Mouse (Mus musculus) lung, embryonic 15.5 days (tissue): ENCODE measurements around the gene Shisa6. TPM values are rescaled to one million over a fixed set of nuclear protein-coding genes. Genes with fewer than 3 reads are reported as not detected.

ENCODE experiments used
- ATAC-seq: fragments of 200-750 bp; cut with Nextera tagmentation; 2 replicates; pipeline ENCODE4 v1.8.0; 2017; ENCODE audit warnings: moderate number of reproducible peaks, borderline replicate concordance; ENCODE audit not compliant: low FRiP score, low TSS enrichment; ENCODE audit errors: extremely low read depth
- H3K27ac ChIP-seq: fragments of 300-500 bp; sonication (generic); 2 replicates; pipeline ENCODE4 v1.5.1; 2015; ENCODE audit warnings: moderate library complexity, mild to moderate bottlenecking, inconsistent platforms
- H3K27me3 ChIP-seq: fragments of 300-500 bp; sonication (generic); 2 replicates; pipeline ENCODE4 v1.6.1; 2015; ENCODE audit warnings: inconsistent platforms
- H3K36me3 ChIP-seq: fragments of 300-500 bp; sonication (generic); 2 replicates; pipeline ENCODE4 v1.6.1; 2015; ENCODE audit warnings: inconsistent platforms
- H3K4me1 ChIP-seq: fragments of 300-500 bp; sonication (generic); 2 replicates; pipeline ENCODE4 v1.6.1; 2015; ENCODE audit warnings: inconsistent platforms
- H3K4me2 ChIP-seq: fragments of 300-500 bp; sonication (generic); 2 replicates; pipeline ENCODE4 v1.6.1; 2015; ENCODE audit warnings: inconsistent platforms, mild to moderate bottlenecking, moderate library complexity
- H3K4me3 ChIP-seq: fragments of 300-500 bp; sonication (generic); 2 replicates; pipeline ENCODE4 v1.5.1; 2015; ENCODE audit warnings: mild to moderate bottlenecking, inconsistent platforms
- H3K9ac ChIP-seq: fragments of 300-500 bp; sonication (generic); 2 replicates; pipeline ENCODE4 v1.6.1; 2015; ENCODE audit warnings: inconsistent platforms
- H3K9me3 ChIP-seq: fragments of 300-500 bp; sonication (generic); 2 replicates; pipeline ENCODE4 v1.6.1; 2016; ENCODE audit warnings: inconsistent platforms
- WGBS: fragments of 180-500 bp; shearing (Covaris S2); methylation state at CpG from one replicate; pipeline ENCODE4 v1.1.7; 2015; 5-methylcytosine and 5-hydroxymethylcytosine counted together
- polyA plus RNA-seq: library from polyadenylated mRNA; unstranded; fragments of >200 nt; fragmentation: Nextera tagmentation; extraction: Ambion mirVana; gene quantifications from 2 replicates; pipeline ENCODE4 v1.2.1, GENCODE M21; 2015

Gene Shisa6
- polyA plus RNA-seq, 1 experiment from 2014 or later: 0.31 TPM

DNA sequence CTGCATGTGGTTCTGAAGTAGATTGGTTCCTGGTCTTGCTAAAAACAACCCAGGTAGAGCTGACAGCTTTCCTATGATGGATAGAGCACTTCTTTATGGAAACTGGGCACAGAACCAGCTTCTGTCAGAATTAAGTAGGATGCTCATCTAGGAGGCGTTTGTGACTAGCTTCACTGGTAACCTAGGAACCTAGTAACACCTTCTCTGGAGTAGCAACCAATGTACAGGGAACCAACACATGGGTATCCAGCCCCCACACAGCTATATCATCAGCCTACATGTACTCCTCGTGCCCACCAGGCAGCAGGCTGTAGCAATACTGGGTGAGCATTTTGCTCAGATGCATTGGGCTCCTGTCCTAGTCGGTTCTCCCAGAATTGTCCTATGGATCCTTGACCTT, 307.3 kb downstream of the Shisa6 start:
- H3K36me3 ChIP-seq: no peaks in the 10 kb centered on the region
- H3K4me3 ChIP-seq: no peak overlapping the region
- H3K4me1 ChIP-seq: no peaks in the 10 kb centered on the region
- 64% methylated on average over 3 of the region's 3 CpGs for WGBS
- H3K4me2 ChIP-seq: no peak overlapping the region
- H3K9ac ChIP-seq: no peak overlapping the region
- H3K9me3 ChIP-seq: no peaks in the 10 kb centered on the region
- H3K27me3 ChIP-seq: no peaks in the 10 kb centered on the region
- H3K27ac ChIP-seq: no peak overlapping the region
- no peak for ATAC-seq

GRCm38 (mm10) chr11:66188627-66189287, 337.0 kb downstream of the Shisa6 start:
- no peak overlapping the region for H3K4me2 ChIP-seq
- peak; percentile 89 for ATAC-seq
- no peaks in the 10 kb centered on the region for H3K36me3 ChIP-seq
- H3K27me3 ChIP-seq: no peaks in the 10 kb centered on the region
- WGBS: 60% methylated on average over 3 of the region's 3 CpGs
- H3K9me3 ChIP-seq: no peaks in the 10 kb centered on the region
- no peak overlapping the region for H3K27ac ChIP-seq
- H3K4me3 ChIP-seq: no peak overlapping the region
- H3K4me1 ChIP-seq: peaks cover 4% of the 10 kb centered on the region
- H3K9ac ChIP-seq: no peak overlapping the region

- Histone ChIP-seq H3K4me2 (no peak overlapping the region), H3K27ac (0 out of 2 replicates have a peak overlapping the region, but pooled peaks have one; percentile 20), H3K36me3 (no peaks in the 10 kb centered on the region), H3K27me3 (no peaks in the 10 kb centered on the region), H3K9ac (no peak overlapping the region), H3K4me1 (peaks cover 4% of the 10 kb centered on the region), H3K4me3 (no peak overlapping the region), H3K9me3 (no peaks in the 10 kb centered on the region)
- WGBS: 80% methylated on average over 2 of the region's 2 CpGs
- ATAC-seq: no peak
Measured at GRCm38 (mm10) chr11:66188146-66188545, 337.6 kb downstream of the Shisa6 start.

DNA sequence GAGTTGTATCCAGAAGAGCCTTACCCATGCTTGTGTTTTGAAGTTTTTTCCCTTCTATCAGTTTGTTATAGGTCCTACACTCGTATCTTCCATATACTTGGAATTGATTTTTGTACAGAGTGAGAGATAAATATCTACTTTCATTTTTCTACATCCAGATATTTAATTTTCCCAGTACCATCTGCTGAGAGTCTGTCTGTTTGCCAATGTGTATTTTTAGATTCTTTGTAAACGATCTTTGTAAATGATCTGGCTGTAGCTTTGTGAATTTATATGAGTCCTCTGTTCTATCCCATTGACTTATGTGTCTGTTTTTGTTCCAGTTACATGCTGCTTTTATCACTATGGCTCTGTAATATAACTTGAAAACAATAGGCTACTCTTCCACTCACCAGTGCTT, 348.0 kb downstream of the Shisa6 start:
- ATAC-seq: no peak
- no peak overlapping the region for H3K27ac ChIP-seq
- 45% methylated on average over 2 of the region's 2 CpGs for WGBS

DNA sequence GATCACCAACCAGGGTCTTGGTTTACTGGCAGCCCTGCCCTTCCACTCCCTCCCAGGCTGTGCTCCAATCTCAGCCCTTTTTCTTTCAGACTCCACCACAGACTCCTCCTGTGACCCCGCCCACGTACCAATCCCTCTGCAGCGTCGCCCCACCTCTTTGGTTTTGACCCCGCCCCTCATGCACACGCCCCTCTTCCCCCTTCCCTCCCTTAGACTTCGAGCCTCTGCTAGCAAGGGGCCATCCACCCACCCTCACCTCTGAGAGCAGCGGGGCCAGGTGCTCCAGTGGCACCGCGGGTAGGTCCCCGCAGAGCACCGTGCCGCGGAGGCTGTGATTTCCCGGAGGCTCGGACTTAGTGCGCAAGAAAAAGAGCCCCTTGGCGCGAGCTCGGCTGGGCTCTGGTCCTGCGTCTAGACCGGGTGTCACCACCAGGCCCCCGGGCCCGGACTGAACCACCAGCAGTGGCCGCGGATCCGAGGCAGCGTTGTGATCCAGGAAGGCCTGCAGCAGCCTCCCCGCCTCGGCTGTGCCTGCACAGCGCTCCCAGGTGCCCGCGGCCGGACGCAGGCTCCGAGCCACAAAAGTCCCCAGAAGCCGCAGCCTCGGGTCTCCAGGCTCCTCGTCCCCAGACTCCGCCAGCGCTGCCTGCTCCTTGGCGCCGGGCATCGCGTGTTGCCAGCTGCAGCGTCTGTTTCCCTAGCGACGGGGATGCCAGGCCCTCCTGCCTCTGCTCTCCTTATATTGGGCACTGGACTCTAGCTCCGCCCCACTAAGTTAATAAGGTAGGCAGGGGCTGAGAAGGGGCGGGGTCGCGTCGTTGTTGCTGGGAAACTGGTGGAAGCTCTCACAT, 357.7 kb downstream of the Shisa6 start, which contains the start of gene Dnah9:
Gene Dnah9, minus strand, starts transcription at position 751 of the 851 bp plus-strand sequence.
- ATAC-seq: peak; percentile 93
- Histone ChIP-seq H3K27me3 (peaks cover 22% of the 10 kb centered on the region), H3K36me3 (no peaks in the 10 kb centered on the region), H3K4me3 (peak within 1 kb of the TSS; percentile 45), H3K9ac (peak within 1 kb of the TSS; percentile 37), H3K4me1 (peaks cover 13% of the 10 kb centered on the region; the same call in 1 of the 2 replicates), H3K9me3 (no peaks in the 10 kb centered on the region), H3K27ac (no peak within 1 kb of the TSS), H3K4me2 (peak within 1 kb of the TSS; percentile 99)
- WGBS: under 1% methylated on average over 53 of the region's 53 CpGs

More for the DNA sequence above, 348.0 kb downstream of the Shisa6 start:
- H3K9me3 ChIP-seq: no peaks in the 10 kb centered on the region
- H3K4me1 ChIP-seq: no peaks in the 10 kb centered on the region
- H3K4me3 ChIP-seq: no peak overlapping the region
- no peaks in the 10 kb centered on the region for H3K36me3 ChIP-seq
- H3K27me3 ChIP-seq: no peaks in the 10 kb centered on the region
- no peak overlapping the region for H3K9ac ChIP-seq
- no peak overlapping the region for H3K4me2 ChIP-seq

DNA sequence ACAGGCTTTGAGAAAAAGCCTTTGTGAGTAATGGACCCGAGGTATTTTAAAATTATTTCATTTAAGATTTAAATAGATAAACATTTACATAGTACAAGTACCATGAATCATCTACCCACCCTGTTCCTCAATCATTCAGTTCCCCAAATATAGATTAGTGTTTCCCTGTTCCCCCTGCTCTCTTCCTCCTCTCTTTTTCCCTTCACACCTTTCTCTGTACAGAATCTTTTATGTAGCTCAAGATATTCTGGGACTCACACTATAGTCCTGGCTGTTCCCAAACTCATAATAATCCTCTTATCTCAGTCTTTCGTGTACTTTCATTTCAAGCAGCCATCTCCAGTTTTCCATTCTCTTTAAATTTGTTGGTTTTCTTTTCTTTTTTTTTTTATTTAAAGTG, 361.7 kb downstream of the Shisa6 start:
- Histone ChIP-seq H3K4me3 (no peak overlapping the region), H3K27me3 (peaks cover 12% of the 10 kb centered on the region)

More for the DNA sequence above, 361.7 kb downstream of the Shisa6 start:
- Histone ChIP-seq H3K4me1 (peaks cover 13% of the 10 kb centered on the region; the same call in 1 of the 2 replicates), H3K9me3 (no peaks in the 10 kb centered on the region), H3K9ac (no peak overlapping the region), H3K36me3 (no peaks in the 10 kb centered on the region), H3K27ac (no peak overlapping the region), H3K4me2 (no peak overlapping the region)
- ATAC-seq: no peak
- WGBS: 65% methylated on average over 2 of the region's 2 CpGs
